Mouse (Mus musculus) CH12.LX (cell line): ENCODE results near the gene Dcaf6.
"Not testable (repeated sequence)": the region's sequence is repeated elsewhere in the genome, so short reads cannot be mapped to it uniquely, and the experiment has no call there.

ENCODE experiments used
- CHD2 ChIP-seq: IDR thresholded peaks from 2 replicates; pipeline ENCODE4 v1.6.1; 2011; ENCODE audit warnings: low read length, improper control_type of control experiment
- CTCF ChIP-seq, 2 experiments: IDR thresholded peaks in 1 of 2; conservative IDR thresholded peaks in 1 of 2; 2 replicates each; pipeline ENCODE4 v1.5.1; 2011 to 2012; ENCODE audit warnings: low read depth in 2 of 2, low read length in 2 of 2, improper control_type of control experiment in 1 of 2, inconsistent platforms in 1 of 2, mild to moderate bottlenecking in 1 of 2, moderate library complexity in 1 of 2
- POLR2A ChIP-seq: IDR thresholded peaks from 2 replicates; pipeline ENCODE4 v1.6.1; 2011; ENCODE audit warnings: low read depth, mild to moderate bottlenecking, improper control_type of control experiment, low read length
- POLR2AphosphoS2 ChIP-seq: IDR thresholded peaks from 2 replicates; pipeline ENCODE4 v1.6.1; 2011; ENCODE audit warnings: low read depth, low read length, improper control_type of control experiment
- TBP ChIP-seq: conservative IDR thresholded peaks from 2 replicates; pipeline ENCODE4 v1.6.1; 2011; ENCODE audit warnings: low read depth, low read length, improper control_type of control experiment
- UBTF ChIP-seq: IDR thresholded peaks from 2 replicates; pipeline ENCODE4 v1.6.1; 2012; ENCODE audit warnings: low read depth, mild to moderate bottlenecking, inconsistent platforms, low read length, improper control_type of control experiment, moderate library complexity
- USF1 ChIP-seq: IDR thresholded peaks from 2 replicates; pipeline ENCODE4 v1.6.1; 2014; ENCODE audit warnings: low read depth, mild to moderate bottlenecking, inconsistent platforms, low read length, improper control_type of control experiment

DNA sequence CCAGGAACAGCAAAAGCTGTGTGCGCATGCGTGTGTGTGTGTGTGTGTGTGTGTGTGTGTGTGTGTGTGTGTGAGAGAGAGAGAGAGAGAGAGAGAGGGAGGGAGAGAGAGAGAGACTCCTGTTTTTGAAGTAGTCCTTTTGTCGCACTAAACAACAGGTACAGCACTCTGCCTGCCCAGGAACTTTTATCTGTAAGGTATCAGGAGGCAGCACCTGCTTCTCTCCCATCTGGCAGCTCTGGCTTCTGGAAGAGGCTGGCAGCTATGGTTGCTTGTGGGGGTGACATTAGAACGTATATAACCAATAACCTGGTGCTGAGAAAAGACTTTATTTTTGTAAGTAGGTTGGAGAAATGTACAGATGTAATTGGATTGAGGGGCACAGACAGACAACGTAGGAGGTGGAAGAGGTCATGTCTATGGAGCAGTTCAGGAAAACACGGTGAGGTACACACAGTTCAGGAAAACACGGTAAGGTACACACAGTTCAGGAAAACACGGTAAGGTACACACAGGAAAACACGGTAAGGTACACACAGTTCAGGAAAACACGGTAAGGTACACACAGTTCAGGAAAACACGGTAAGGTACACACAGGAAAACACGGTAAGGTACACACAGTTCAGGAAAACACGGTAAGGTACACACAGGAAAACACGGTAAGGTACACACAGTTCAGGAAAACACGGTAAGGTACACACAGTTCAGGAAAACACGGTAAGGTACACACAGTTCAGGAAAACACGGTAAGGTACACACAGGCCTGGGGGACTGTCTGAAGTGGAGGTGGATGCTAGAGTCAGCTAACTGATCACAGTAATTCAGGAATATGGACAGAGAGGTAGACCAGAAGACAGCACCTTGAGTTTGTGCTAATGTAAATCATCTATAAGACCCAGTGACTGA lies 131.6 kb downstream of the Dcaf6 start:
- not testable (repeated sequence) for TF ChIP-seq CHD2; UBTF; TBP; CTCF (conservative IDR thresholded peaks at IDR 0.05 in 1 of 2, IDR thresholded peaks at IDR 0.05 in 1 of 2; ENCODE audit: low read depth in 2 of 2, low read length in 2 of 2); USF1; POLR2A; POLR2AphosphoS2
